Mouse (Mus musculus): ENCODE results near the gene Ell2. TPM values are rescaled to one million over a fixed set of nuclear protein-coding genes. Genes with fewer than 3 reads are reported as not detected.
"Not testable (repeated sequence)": the region's sequence is repeated elsewhere in the genome, so short reads cannot be mapped to it uniquely, and the experiment has no call there.

Ell2 gene
- polyA plus RNA-seq (2016; fragmentation: Nextera tagmentation; extraction: Ambion mirVana), result 9.6 and 12.5 TPM in 2 replicates

GRCm38 (mm10) chr13:75706457-75706856, at the start of gene Ell2:
Gene Ell2, plus strand, starts transcription at chr13:75706757.
- Histone ChIP-seq H3K27ac (peak within 1 kb of the TSS; percentile 92), H3K36me3 (no peaks in the 10 kb centered on the region), H3K4me3 (peak within 1 kb of the TSS; percentile 89), H3K4me1 (peaks cover 18% of the 10 kb centered on the region), H3K27me3 (ENCODE audit: insufficient read depth, poor library complexity, severe bottlenecking) (peaks cover 8% of the 10 kb centered on the region; the same call in 1 of the 2 replicates), H3K9me3 (no peaks in the 10 kb centered on the region)
- WGBS, result 100% methylated on average over 1 of the region's 1 CpGs
- DNase-seq (ENCODE audit: low spot score), result no peak

- Histone ChIP-seq H3K27ac (no peak overlapping the region), H3K27me3 (ENCODE audit: insufficient read depth, poor library complexity, severe bottlenecking) (no peaks in the 10 kb centered on the region), H3K36me3 (no peaks in the 10 kb centered on the region), H3K4me3 (no peak overlapping the region), H3K4me1 (no peaks in the 10 kb centered on the region), H3K9me3 (no peaks in the 10 kb centered on the region)
- whole genome bisulfite sequencing, result 38% methylated on average over 3 of the region's 3 CpGs
- DNase-seq (ENCODE audit: low spot score), result no peak
Measured at GRCm38 (mm10) chr13:75685438-75685837, 21.1 kb upstream of the Ell2 start.

GRCm38 (mm10) chr13:75686995-75687394, 19.6 kb upstream of the Ell2 start:
- Histone ChIP-seq H3K27ac (no peak overlapping the region), H3K4me3 (no peak overlapping the region), H3K9me3 (no peaks in the 10 kb centered on the region), H3K27me3 (ENCODE audit: insufficient read depth, poor library complexity, severe bottlenecking) (no peaks in the 10 kb centered on the region), H3K36me3 (no peaks in the 10 kb centered on the region), H3K4me1 (no peaks in the 10 kb centered on the region)
- DNase-seq (ENCODE audit: low spot score), result peak; percentile 74
- WGBS, result 59% methylated on average over 4 of the region's 4 CpGs

GRCm38 (mm10) chr13:75691625-75692024, 14.9 kb upstream of the Ell2 start:
- H3K36me3 ChIP-seq, result no peaks in the 10 kb centered on the region
- DNase-seq (ENCODE audit: low spot score), result no peak
- H3K27ac ChIP-seq, result no peak overlapping the region
- no peaks in the 10 kb centered on the region for H3K9me3 ChIP-seq
- H3K4me1 ChIP-seq, result no peaks in the 10 kb centered on the region
- H3K27me3 ChIP-seq (ENCODE audit: insufficient read depth, poor library complexity, severe bottlenecking), result no peaks in the 10 kb centered on the region
- no peak overlapping the region for H3K4me3 ChIP-seq

- H3K4me3 ChIP-seq, result no peak overlapping the region
- H3K4me1 ChIP-seq, result no peaks in the 10 kb centered on the region
- H3K27ac ChIP-seq, result no peak overlapping the region
- no peak for DNase-seq (ENCODE audit: low spot score)
- no peaks in the 10 kb centered on the region for H3K36me3 ChIP-seq
- H3K9me3 ChIP-seq, result no peaks in the 10 kb centered on the region
- H3K27me3 ChIP-seq (ENCODE audit: insufficient read depth, poor library complexity, severe bottlenecking), result no peaks in the 10 kb centered on the region
Measured at GRCm38 (mm10) chr13:75693081-75693480, 13.5 kb upstream of the Ell2 start.

GRCm38 (mm10) chr13:75702814-75703213, 3.7 kb upstream of the Ell2 start:
- peaks cover 4% of the 10 kb centered on the region; the same call in 1 of the 2 replicates for H3K4me1 ChIP-seq
- no peak for DNase-seq (ENCODE audit: low spot score)
- 65% methylated on average over 5 of the region's 5 CpGs for WGBS
- H3K27me3 ChIP-seq (ENCODE audit: insufficient read depth, poor library complexity, severe bottlenecking), result no peaks in the 10 kb centered on the region
- H3K27ac ChIP-seq, result no peak overlapping the region
- H3K9me3 ChIP-seq, result no peaks in the 10 kb centered on the region
- no peak overlapping the region for H3K4me3 ChIP-seq
- H3K36me3 ChIP-seq, result no peaks in the 10 kb centered on the region

GRCm38 (mm10) chr13:75706882-75707816, 592 bp downstream of the Ell2 start:
- Histone ChIP-seq H3K9me3 (no peaks in the 10 kb centered on the region), H3K27ac (peak overlapping the region; percentile 92), H3K36me3 (no peaks in the 10 kb centered on the region), H3K27me3 (ENCODE audit: insufficient read depth, poor library complexity, severe bottlenecking) (peaks cover 8% of the 10 kb centered on the region; the same call in 1 of the 2 replicates), H3K4me3 (peak overlapping the region; percentile 89), H3K4me1 (peaks cover 18% of the 10 kb centered on the region)
- WGBS, result 4% methylated on average over 63 of the region's 64 CpGs
- peak; percentile 99 for DNase-seq (ENCODE audit: low spot score)

GRCm38 (mm10) chr13:75707821-75708636, 1.5 kb downstream of the Ell2 start:
- no peaks in the 10 kb centered on the region for H3K36me3 ChIP-seq
- H3K4me3 ChIP-seq, result peak overlapping the region; percentile 89
- DNase-seq (ENCODE audit: low spot score), result peak; percentile 84
- H3K27ac ChIP-seq, result peak overlapping the region; percentile 92
- WGBS, result under 1% methylated on average over 82 of the region's 83 CpGs
- H3K4me1 ChIP-seq, result peaks cover 18% of the 10 kb centered on the region
- peaks cover 8% of the 10 kb centered on the region; the same call in 1 of the 2 replicates for H3K27me3 ChIP-seq (ENCODE audit: insufficient read depth, poor library complexity, severe bottlenecking)
- no peaks in the 10 kb centered on the region for H3K9me3 ChIP-seq

- no peak for DNase-seq (ENCODE audit: low spot score)
- H3K27ac ChIP-seq, result peak overlapping the region; percentile 92
- WGBS, result 11% methylated on average over 8 of the region's 8 CpGs
- no peaks in the 10 kb centered on the region for H3K9me3 ChIP-seq
- peaks cover 18% of the 10 kb centered on the region for H3K4me1 ChIP-seq
- peak overlapping the region; percentile 89 for H3K4me3 ChIP-seq
- H3K27me3 ChIP-seq (ENCODE audit: insufficient read depth, poor library complexity, severe bottlenecking), result peaks cover 8% of the 10 kb centered on the region; the same call in 1 of the 2 replicates
- H3K36me3 ChIP-seq, result no peaks in the 10 kb centered on the region
Measured at GRCm38 (mm10) chr13:75708637-75709002, 2.1 kb downstream of the Ell2 start.

GRCm38 (mm10) chr13:75709026-75709778, 2.6 kb downstream of the Ell2 start:
- WGBS, result 40% methylated on average over 4 of the region's 4 CpGs

GRCm38 (mm10) chr13:75710152-75710551, 3.6 kb downstream of the Ell2 start:
- Histone ChIP-seq H3K36me3 (no peaks in the 10 kb centered on the region), H3K4me3 (no peak overlapping the region; the same call in 1 of the 2 replicates), H3K9me3 (no peaks in the 10 kb centered on the region), H3K27ac (0 out of 2 replicates have a peak overlapping the region, but pooled peaks have one; percentile 3), H3K4me1 (peaks cover 18% of the 10 kb centered on the region), H3K27me3 (ENCODE audit: insufficient read depth, poor library complexity, severe bottlenecking) (peaks cover 8% of the 10 kb centered on the region; the same call in 1 of the 2 replicates)
- 77% methylated on average over 6 of the region's 6 CpGs for WGBS
- no peak for DNase-seq (ENCODE audit: low spot score)

More at GRCm38 (mm10) chr13:75709026-75709778, 2.6 kb downstream of the Ell2 start:
- Histone ChIP-seq H3K4me1 (peaks cover 18% of the 10 kb centered on the region), H3K4me3 (peak overlapping the region; percentile 89), H3K27ac (peak overlapping the region; percentile 92), H3K36me3 (no peaks in the 10 kb centered on the region), H3K9me3 (no peaks in the 10 kb centered on the region), H3K27me3 (ENCODE audit: insufficient read depth, poor library complexity, severe bottlenecking) (peaks cover 8% of the 10 kb centered on the region; the same call in 1 of the 2 replicates)
- no peak for DNase-seq (ENCODE audit: low spot score)

- 84% methylated on average over 4 of the region's 4 CpGs for WGBS
- DNase-seq (ENCODE audit: low spot score); H3K27me3 ChIP-seq (ENCODE audit: insufficient read depth, poor library complexity, severe bottlenecking); H3K9me3 ChIP-seq; H3K36me3 ChIP-seq; H3K27ac ChIP-seq; H3K4me3 ChIP-seq: not testable (repeated sequence)
- peaks cover 18% of the 10 kb centered on the region for H3K4me1 ChIP-seq
Measured at GRCm38 (mm10) chr13:75711517-75711916, 5.0 kb downstream of the Ell2 start.

Measured in heart, embryonic 10.5 days (tissue).